Mouse (Mus musculus): ENCODE results near the gene Sqor.

Sqor gene

DNA sequence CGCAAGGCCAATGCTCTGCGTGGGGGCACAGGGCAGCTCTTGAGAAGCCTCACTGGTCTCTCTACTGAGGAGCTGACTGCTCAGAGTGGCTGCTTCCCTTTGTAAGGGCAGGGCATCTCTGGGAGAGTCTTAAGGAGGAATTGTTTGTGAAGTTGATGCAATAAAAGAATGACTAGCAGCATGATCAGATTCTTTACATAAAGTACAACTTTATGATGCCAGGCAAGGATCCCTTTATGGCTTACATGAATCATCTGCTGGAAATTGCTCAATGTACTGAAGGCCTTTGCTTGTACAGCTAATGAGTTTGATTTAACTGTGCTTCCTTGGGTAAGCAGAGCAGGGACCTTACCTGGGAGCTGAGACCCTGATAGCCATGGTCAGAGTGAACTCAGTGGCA, 18.7 kb downstream of the Sqor start:
- no peak for DNase-seq (ENCODE audit: low spot score in 2 of 2)

GRCm38 (mm10) chr2:122784701-122785100, 19.7 kb downstream of the Sqor start:
- no peak for DNase-seq (ENCODE audit: low spot score in 2 of 2)

DNA sequence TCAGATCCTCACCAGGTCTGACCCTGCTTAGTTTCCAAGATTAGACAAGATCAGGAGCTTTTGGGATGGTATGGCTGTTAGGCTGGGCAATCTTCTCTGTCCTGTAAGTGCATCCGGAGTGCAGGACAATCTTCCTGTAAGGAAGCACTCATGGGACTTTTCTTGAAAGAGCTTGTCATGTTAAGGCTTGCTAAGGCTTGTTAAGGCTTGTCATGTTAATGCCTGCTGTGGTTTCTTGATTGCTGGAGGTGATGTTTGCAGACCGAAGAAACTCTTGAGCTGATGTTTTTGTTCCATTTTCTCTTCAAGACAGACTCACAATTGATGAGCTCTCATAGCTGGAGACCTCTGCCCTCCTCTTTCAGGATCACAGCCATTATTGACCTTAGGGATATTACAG, 21.1 kb downstream of the Sqor start:
- no peak for DNase-seq (ENCODE audit: low spot score in 2 of 2)

- DNase-seq (ENCODE audit: low spot score in 2 of 2): no peak
Observed at GRCm38 (mm10) chr2:122789311-122789710, 24.3 kb downstream of the Sqor start.

- DNase-seq (ENCODE audit: low spot score in 2 of 2): no peak
Observed at GRCm38 (mm10) chr2:122789730-122790129, 24.7 kb downstream of the Sqor start.

DNA sequence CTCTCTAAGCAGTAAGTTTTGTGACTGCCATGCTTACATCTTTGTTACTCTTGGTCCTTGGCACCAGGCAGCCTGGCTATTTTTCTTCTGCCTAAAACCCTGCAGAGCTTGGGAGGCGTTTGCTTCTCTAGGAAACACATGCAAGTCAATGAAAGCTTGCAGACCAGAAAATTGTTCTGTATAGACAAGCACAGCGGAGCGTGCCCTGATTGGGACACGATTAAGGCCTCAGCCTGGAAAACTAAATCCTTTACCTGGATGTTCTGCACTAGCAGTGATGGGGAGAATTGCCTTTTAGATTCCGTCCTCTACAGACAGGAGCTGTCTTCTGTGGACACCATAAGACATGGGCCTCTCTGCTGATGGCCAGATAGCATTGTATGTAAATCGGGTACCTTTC, 39.4 kb downstream of the Sqor start:
- DNase-seq (ENCODE audit: low spot score in 2 of 2): no peak

GRCm38 (mm10) chr2:122806040-122806439, 41.0 kb downstream of the Sqor start:
- no peak for DNase-seq (ENCODE audit: low spot score in 2 of 2)

GRCm38 (mm10) chr2:122809027-122809426, 44.0 kb downstream of the Sqor start:
- DNase-seq (ENCODE audit: low spot score in 2 of 2): no peak

- DNase-seq (ENCODE audit: low spot score in 2 of 2): no peak
Observed at GRCm38 (mm10) chr2:122816986-122817385, 51.9 kb downstream of the Sqor start.

DNA sequence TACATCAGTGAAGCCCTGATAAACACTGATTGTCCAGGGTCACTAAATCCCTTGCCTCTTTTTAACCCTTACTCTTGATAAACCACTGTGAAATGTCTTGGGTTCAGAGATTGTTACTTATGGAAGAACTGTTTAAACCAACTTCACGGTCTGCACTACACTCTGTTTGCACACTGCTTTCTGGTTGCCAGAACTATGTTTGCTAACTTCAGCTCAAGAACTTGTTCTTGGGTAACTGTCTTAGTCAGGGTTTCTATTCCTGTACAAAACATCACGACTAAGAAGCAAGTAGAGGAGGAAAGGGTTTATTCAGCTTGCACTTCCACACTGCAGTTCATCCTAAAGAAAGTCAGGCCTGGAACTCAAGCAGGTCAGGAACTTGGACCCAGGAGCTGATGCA, 56.2 kb downstream of the Sqor start:
- no peak for DNase-seq (ENCODE audit: low spot score in 2 of 2)

GRCm38 (mm10) chr2:122825406-122826236, 60.6 kb downstream of the Sqor start:
- DNase-seq (ENCODE audit: low spot score in 2 of 2): peak in 1 of 2 experiments; percentile 54

DNA sequence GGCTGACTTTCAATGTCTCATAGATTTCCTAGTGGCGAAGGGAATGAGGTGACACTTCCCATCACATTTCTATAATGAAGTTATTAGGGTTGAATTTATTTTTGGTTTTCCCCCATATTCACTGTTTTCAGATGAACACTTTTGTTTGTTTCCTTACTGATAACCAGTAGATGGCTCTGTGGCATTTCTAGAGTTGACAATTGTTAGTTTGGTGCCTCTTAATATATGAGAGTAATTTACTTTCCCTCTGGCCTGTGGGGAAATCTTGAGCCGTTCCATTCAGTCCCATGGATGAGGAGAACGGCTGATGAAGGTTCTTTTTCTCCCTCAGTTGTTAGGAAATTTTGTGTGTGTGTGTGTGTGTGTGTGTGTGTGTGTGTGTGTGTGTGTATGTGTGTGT, 61.3 kb downstream of the Sqor start:
- no peak for DNase-seq (ENCODE audit: low spot score in 2 of 2)

GRCm38 (mm10) chr2:122854636-122855035, 89.6 kb downstream of the Sqor start:
- no peak for DNase-seq (ENCODE audit: low spot score in 2 of 2)

GRCm38 (mm10) chr2:122855354-122855753, 90.3 kb downstream of the Sqor start:
- DNase-seq (ENCODE audit: low spot score in 2 of 2): no peak

Data from frontal cortex, postnatal 10 days (tissue).